Mouse (Mus musculus) hindlimb bud, embryonic 11.5 days (tissue): ENCODE results near the gene Abcc9.

Experiments
- DNase-seq: peaks from one replicate; pipeline ENCODE4 v3.0.0-alpha.2; 2012; ENCODE audit warnings: low read depth, low spot score; ENCODE audit errors: extremely low spot score

Abcc9 gene

DNA sequence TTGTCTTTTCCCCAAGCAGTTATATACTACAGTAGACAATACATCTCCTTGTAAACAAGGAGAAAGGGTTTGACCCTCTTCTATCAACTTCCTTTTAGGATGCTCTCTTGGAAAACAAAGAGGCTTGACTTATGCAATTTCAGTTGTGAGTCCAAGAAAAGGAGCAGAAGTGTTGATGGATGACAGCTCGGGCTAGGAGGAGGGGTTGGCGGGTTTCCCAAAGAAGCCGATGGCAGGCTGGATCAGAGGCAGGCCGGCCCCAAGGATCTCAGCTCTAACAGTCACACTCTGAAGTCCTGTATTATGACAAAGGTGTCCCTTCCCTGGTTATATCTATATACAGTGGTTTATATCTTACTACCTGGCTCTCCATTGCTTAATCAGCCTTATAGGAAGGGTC is 150.6 kb downstream of the Abcc9 start:
- no peak for DNase-seq

DNA sequence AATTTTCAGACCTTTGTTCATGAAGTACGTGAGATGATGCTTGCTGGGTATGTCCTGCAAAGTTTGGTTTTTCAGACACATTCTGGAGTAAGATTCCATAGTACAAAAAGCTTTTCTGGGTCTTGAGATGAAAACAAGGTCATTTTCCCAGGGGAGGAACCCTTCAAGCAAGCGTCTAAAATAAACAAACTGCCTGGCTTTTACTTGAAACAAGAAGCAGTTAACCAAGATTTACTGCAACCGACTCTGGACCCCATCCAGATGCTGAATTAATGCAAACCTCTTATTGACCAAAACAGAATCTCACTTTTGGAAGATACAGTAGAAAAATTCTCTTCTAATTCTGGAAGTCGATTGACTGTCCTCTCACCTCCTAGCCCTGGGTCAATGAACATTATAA is 151.2 kb downstream of the Abcc9 start:
- no peak for DNase-seq

DNA sequence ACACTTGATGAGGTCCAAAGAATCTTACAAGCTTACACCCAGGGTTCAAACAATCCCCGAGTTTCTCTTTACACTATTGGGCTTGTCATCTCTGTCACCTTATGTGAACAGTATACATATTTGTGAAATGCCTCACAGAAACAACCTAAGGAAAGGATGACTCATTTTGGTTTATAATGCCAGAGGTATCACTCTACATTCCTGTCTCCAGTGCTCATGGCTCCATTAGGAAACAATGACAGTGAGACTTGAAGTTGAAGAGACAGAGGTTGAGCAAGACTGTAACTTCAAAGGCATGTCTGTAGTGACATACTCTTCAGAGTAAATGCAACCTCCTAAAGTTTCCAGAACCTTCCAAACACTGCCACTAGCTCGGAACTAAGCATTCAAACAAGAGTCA is 153.7 kb downstream of the Abcc9 start:
- DNase-seq = no peak

DNA sequence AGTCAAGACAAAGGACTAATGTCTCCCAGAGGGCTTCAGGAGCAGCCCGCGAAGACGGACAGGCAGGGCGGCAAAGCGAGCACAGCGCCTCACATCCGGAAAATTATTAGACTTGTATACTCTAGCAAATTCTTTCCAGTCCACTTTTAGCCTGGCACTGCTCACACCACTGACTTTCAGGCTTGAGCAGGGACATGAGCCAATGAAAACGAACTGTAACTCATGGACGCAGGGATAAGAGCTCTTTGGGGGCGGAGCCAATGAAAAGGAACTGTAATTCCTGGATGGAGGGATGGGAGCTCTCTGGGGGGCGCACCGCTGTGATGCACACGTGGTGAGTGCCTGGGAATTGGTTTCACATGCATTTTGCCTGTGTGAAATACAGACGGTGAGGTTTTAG is 157.0 kb downstream of the Abcc9 start:
- no peak for DNase-seq

DNA sequence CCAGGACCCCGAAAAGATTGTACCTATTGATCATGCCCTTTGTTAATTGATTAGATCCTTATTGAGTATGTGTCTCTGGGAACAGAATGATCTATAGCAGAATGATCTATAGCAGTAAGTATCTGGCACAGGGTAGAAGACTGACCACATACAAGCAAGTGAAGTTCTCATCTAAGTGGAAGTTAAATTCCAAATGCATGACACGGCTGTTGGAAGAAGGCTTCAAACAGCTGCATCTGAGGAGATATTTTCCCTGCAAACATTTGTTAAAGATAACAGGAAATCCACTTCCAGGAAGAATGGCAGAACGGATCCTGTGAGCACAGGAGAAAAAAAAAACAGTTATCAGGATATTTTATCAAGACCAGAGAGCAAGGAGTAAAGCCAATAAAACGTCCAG is 158.5 kb downstream of the Abcc9 start:
- DNase-seq = no peak

DNA sequence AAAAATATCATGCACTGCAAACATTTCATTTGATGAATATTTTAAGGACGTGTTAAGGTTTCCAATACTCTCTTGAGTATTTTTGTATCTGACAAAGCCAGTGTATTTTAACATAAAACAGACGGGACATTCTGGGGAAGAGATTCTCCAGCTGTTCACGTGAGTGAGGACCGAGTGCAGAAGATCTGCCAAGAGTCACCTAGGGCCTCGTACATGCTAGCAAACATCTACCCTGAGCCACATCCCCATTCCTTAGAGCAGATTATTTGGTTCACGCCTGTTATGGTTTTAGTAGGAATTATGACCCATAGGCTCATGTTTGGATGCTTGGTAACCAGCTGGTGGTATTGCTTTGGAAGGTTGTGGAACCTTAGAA is 159.3 kb downstream of the Abcc9 start:
- no peak for DNase-seq

DNA sequence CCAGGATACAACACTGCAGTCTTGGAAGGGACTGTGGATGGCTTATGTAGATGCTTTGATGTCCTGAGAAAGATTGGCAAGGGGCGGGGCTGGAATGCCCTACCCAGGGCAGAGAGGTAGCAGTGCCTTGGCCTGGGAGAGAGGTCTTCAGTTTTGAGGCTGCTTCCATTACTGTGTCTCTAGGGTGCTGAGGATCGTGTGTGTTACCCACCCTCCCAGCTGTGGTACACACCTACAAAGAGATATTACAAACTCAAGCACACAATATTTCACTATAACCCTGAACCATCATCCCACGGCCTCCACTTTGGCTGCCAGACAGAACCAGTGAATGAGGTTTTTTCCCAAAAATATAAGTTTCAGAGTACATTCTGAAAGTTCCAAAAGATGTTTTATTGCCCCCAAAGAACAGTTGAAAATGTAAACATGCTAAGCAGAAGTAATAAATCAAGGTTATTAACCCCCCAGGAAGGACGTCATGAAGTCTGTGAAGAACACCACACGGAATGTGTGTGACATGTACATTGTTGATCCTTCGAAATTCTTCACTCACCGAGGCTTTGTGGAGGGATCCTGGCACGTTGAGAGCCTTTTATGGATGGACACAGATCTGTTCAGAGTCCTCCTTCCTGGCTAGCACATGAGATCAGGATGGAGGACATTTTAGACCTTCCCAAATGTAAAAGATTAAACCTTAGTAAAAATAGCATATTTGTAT is 159.9 kb downstream of the Abcc9 start:
- DNase-seq = no peak

DNA sequence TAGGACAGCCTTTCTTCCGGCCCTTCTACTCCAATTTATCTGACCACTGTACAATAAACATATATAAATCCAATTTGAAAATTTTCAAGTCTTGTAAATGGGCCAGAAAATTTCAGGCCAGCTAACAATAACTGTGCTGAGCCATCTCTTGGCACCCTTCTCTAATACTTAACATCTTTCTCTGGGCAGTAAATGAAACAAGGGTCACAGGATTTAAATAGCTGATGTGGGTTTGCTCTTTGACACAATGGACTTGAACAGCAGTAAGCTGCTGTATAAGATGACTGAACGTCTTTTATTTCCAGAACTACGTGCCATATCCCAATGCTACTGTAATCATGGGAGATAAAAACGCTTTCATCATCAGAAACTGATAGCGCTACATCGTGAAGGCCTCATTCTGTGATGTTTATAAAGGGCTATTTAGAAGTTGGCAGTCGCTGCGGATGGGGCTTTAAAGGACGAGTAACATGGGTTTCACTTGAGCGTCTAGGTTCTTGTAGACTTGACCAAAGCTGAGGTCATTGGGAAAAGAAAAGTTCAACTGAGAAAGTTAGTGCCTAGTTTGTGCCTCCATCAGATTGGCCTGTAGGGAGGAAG is 161.5 kb downstream of the Abcc9 start:
- DNase-seq = no peak

DNA sequence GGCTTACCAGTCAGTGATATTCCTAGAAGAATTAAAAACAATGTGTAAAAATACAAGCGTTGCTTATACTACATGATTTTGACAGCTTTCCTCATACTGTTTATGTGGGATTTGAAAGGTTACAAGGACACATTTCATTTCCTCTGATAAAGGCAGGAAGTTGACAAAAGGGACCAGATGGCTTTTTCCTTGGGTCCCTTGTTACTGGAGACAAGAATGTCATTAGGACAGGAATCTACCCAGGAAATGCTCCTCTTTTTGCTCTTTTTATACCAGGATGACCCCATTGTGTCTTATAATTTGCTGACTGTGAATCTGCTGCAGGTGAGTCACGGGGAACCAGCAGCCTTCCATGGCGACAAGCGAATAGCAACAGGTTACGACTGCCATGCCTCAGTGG is 162.0 kb downstream of the Abcc9 start:
- DNase-seq = no peak

DNA sequence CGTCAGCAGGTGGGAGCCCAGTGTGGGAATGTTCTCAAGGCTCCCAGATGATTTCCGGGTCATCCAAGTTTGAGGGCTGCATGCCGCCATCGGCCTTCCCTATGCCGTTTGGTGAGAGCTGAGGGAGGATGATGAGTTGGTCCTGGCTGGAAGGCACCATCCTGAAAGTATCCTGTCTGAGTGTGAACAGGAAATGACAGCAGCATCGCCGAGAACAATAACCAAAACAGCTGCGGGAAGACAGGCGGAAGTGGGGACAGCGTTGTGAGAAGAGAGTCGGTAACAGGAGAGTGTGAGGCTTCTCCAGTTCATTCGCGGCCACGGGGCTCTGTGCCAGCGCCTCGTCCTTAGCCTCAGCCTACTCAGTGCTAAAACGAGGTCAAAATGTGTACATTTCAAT is 163.6 kb downstream of the Abcc9 start:
- no peak for DNase-seq
